In the genomic region with DNA sequence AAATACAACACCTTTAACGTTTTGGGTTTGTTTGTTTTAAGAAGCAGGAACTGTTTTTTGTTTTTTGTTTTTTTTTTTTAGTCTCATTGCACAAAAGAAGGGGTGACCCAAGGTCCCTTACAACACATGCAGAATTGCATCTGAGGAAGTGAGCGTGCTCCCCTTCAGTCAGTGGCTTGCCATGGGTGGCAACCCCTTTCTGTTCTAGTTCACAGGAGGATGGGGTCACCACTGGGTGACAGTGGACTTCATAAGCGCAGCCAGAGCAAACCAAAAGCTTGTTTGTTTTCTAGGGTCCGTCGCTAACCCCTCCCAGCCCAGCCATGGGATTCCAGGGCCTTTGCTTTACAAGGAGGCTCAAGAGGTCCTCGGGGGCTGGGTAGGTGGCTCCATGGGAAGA, we compare ENCODE assay signal across 28 mouse cellular contexts. TPM values are rescaled to one million over a fixed set of nuclear protein-coding genes. Genes with fewer than 3 reads are reported as not detected.
"Had no signal": no experiment of that assay in that cellular context is flagged by ENCODE, and none has a peak within 500 bp of the region (broad histone marks: within the 10 kb centered on the region; RNA-seq: fewer than 3 reads in every experiment).

No protein-coding gene starts in this region.

- DNase-seq: kidney, adult 11 months; kidney, adult 8-10 months; kidney, postnatal 14 days; kidney, postnatal 4 days; left cerebral cortex, postnatal 4 days; lung, adult 18-20 months; lung, postnatal 10 days; lung, postnatal 36 days; right cerebral cortex, adult 18-20 months; right cerebral cortex, postnatal 25 days; spleen, adult 18-20 months; thymus, postnatal 25 days had no signal

- H3K4me1 ChIP-seq: limb, embryonic 15.5 days; neural tube, embryonic 12.5 days; stomach, embryonic 15.5 days had no signal

- H3K27ac ChIP-seq: intestine, embryonic 15.5 days; kidney, embryonic 15.5 days; limb, embryonic 12.5 days; limb, embryonic 15.5 days; liver, embryonic 14.5 days; lung, embryonic 15.5 days; midbrain, embryonic 10.5 days; midbrain, embryonic 13.5 days; neural tube, embryonic 12.5 days; neural tube, embryonic 15.5 days; stomach, embryonic 15.5 days had no signal

- H3K9ac ChIP-seq: intestine, embryonic 15.5 days; kidney, embryonic 15.5 days; limb, embryonic 12.5 days; limb, embryonic 15.5 days; liver, embryonic 14.5 days; lung, embryonic 15.5 days; midbrain, embryonic 13.5 days; neural tube, embryonic 12.5 days; neural tube, embryonic 15.5 days; stomach, embryonic 15.5 days had no signal

- ATAC-seq: intestine, embryonic 15.5 days; midbrain, embryonic 13.5 days had no signal

- H3K4me3 ChIP-seq: intestine, embryonic 15.5 days; kidney, embryonic 15.5 days; limb, embryonic 12.5 days; limb, embryonic 15.5 days; lung, embryonic 15.5 days; midbrain, embryonic 10.5 days; midbrain, embryonic 13.5 days; neural tube, embryonic 12.5 days; neural tube, embryonic 15.5 days; stomach, embryonic 15.5 days had no signal

- H3K27me3 ChIP-seq: intestine, embryonic 15.5 days; kidney, embryonic 15.5 days; limb, embryonic 15.5 days; lung, embryonic 15.5 days; midbrain, embryonic 13.5 days; neural tube, embryonic 12.5 days; neural tube, embryonic 15.5 days; stomach, embryonic 15.5 days had no signal

- H3K36me3 ChIP-seq: intestine, embryonic 15.5 days; kidney, embryonic 15.5 days; limb, embryonic 12.5 days; limb, embryonic 15.5 days; lung, embryonic 15.5 days; midbrain, embryonic 10.5 days; midbrain, embryonic 13.5 days; neural tube, embryonic 12.5 days; neural tube, embryonic 15.5 days; stomach, embryonic 15.5 days had no signal

- H3K9me3 ChIP-seq: intestine, embryonic 15.5 days; kidney, embryonic 15.5 days; limb, embryonic 12.5 days; limb, embryonic 15.5 days; lung, embryonic 15.5 days; midbrain, embryonic 10.5 days; midbrain, embryonic 13.5 days; neural tube, embryonic 12.5 days; neural tube, embryonic 15.5 days; stomach, embryonic 15.5 days had no signal

- H3K4me2 ChIP-seq: intestine, embryonic 15.5 days; kidney, embryonic 15.5 days; limb, embryonic 12.5 days; limb, embryonic 15.5 days; lung, embryonic 15.5 days; midbrain, embryonic 13.5 days; neural tube, embryonic 12.5 days; neural tube, embryonic 15.5 days; stomach, embryonic 15.5 days had no signal

RNA-seq across cellular contexts. Expression of a gene that starts 56.9 kb away (rescaled TPM):
- total RNA-seq: layer of hippocampus, adult 18-20 months; layer of hippocampus, postnatal 14 days; left cerebral cortex, adult 8-10 months; left cerebral cortex, postnatal 14 days; midbrain, postnatal 0 days had no signal
